Mouse (Mus musculus): ENCODE results near the gene Rce1. TPM values are rescaled to one million over a fixed set of nuclear protein-coding genes. Genes with fewer than 3 reads are reported as not detected.

Rce1 gene
- 86.0 and 90.7 TPM in 2 replicates for polyA plus RNA-seq (2012; rRNA removed)

DNA sequence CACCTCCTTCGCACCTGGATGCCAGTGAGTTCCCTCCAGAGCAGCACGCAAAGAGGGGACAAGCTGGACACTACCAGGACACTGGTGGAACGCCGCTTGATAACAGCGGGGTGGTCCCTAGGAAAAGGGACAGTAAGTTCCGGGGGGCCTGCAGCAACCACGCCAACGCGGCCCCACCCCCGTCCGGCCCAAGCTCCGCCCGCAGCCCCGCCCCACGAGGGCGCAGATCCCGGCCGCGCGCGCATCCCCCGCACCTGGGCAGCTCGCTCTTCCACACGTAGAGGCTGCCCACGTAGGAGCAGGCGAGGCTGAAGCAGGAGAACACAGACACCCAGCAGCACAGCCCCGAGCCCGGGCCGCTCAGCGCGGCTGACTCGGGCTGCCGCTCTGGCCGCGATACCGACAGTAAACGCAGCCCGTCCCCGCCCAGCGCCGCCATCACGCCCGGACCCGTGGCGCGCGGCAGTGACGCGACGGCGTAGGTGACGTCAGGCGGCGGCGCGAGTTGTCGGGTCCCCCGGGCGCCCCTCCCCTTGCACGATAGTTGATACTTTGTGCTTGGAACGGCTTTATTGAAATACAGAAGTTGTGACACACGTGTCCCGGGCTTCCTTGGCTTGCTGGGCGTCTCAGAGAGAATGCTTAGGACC lies at the start of gene Rce1:
Rce1 (minus strand) TSS at position 463 of the 650 bp plus-strand sequence.
- no peak for DNase-seq (ENCODE audit: low read depth)

DNA sequence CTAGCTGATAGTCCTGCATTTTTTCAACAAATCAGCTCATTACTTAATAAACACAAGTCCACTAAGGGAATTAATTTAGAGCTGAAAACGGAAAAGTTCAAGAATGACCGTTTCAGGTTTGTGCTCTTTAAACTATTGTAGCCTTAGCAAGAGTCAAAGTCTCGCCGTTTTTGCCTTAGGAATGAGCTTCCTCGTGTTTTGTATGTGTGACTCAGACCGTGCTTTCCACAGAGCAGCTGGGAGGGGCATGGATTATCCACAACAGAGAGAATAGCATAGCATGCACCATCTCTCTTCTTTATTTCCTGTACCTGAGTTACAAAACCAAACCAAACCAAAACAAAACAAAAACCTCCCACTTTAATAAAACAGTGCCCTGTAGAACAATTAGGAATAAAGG lies 47.0 kb upstream of the Rce1 start:
- DNase-seq (ENCODE audit: low read depth) = no peak

DNA sequence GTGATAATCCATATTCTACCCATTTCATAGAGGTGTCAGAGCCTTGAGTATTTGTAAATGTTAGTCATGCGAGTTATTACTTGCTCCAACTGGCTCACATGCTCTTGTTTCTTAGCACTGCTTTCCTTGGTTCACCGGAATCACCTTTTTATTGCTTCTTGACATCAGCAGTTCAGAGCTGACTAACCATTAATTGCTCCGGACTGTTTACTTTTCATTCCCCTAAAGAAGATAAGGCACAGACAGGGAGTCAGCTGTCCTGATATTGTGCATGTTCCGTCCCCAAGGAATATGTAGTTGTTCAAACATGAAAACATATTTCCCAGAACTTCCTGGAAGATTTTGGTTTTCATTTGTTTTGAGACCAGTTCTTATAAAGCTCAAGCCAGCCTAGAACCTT lies 45.3 kb upstream of the Rce1 start:
- DNase-seq (ENCODE audit: low read depth) = no peak

DNA sequence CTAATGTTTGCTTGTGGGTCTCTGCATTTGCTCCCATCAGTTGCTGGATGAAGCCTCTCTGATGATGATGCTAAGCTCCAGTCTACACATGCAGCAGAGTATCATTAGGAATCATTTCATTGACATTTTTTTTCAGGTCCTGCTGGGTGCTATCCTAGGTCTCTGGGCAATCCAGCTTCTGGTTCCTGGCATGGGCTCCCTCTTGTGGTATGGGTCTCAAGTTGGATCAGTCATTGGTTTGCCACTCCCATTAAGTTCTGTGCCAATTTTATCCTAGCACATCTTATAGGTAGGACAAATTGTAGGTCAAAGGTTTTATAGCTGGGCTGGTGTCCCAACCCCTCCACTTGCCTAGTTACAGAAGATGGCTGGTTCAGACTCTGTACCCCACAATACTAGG lies 41.4 kb upstream of the Rce1 start:
- no peak for DNase-seq (ENCODE audit: low read depth)

DNA sequence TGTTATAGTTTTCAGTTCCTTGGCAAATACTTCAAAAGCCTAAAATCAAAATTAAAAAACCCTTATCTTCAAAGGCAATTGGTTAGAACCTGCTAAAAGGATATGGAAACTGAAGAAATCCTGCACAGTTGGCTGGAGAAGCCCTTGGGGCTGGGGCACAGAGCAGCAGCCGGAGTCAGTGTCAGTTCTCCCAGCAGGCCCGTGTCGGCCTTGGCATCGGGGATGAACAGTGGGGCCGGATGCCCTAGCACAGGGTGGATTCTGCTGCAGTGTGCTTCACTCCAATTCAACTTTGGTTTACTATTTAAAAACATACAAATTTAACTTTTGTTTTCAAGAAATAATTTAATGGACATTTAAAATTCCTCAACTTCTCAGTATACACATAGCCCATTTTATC lies 32.7 kb upstream of the Rce1 start:
- DNase-seq (ENCODE audit: low read depth) = no peak

DNA sequence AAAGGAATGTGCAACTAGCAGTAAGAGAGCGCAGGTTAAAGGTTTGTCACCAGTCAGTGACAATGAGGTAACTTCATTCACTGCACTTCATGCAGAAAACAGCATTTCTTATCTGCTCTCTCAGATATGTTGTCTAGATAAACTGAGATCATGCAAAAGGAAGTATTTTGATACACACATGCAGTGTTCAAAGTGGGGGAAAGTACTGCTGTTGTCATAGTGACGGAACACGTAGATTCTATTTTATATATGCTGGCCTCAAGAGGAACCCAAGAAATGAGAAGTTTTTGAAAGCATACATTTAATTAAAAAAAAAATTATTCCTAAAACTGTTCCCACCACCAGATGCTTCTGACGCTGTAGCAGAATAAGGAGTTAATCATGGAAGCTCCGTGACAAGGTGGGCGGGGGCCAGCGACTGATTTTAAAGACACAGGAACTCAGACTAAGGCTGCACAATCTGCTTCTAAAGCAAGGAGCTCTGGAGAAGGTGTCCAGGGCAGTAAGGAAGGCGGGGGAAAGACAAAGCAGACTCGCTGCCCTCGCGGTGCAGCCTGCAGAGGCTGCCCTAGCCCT lies 21.6 kb upstream of the Rce1 start:
- DNase-seq (ENCODE audit: low read depth) = no peak

DNA sequence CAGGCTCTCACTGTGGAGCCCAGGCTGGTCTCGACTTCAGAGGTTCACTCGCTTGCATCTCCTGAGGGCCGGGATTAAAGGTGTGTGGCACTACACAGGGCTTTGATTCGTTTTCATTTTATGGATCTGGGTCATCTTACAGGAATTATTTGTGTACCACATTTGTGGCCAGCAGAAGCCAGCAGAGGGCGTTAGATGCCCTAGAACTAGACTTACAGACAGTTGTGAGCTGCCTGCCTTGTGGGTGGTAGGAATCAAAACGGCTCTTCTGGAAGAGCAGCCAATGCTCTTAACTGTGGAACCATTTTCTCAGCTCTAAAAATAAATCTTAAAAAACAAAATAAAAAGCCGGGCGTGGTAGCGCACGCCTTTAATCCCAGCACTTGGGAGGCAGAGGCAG lies 18.8 kb upstream of the Rce1 start:
- DNase-seq (ENCODE audit: low read depth) = no peak

DNA sequence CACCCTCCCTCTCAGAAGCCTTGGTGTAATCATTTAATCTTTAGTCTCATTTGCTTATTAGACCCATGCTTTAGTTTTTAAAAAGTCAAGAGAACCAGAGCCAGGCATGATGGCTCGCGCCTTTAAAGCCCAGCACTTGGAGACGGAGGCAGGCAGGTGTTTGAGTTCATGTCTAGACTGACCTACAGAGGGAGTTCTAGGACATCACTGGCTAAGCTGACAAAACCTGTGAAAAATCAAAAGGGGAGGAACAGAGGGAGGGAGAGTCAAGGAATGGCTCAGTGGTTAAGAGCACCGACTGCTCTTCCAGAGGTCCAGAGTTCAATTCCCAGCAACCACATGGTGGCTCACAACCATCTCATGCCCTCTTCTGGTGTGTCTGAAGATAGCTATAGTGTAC lies 10.5 kb upstream of the Rce1 start:
- DNase-seq (ENCODE audit: low read depth) = no peak

DNA sequence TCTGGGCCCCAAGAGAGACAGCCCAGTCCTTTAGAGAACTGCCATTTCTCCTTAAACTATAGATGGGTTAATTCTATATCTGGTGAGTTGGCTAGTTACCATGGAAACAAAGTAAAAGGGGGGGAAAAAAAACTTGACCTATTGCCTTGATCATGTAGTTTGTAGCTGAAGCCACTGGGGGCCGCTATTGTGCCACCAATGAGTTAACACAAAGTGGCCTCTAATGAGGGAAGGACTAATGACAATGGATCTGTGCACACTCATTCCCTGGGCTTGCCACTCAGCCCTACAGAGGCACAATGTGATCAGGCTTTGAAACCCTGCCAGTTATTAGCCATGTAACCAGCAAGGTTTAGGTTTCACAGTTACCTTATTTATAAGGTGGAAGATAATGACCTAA lies 3.4 kb upstream of the Rce1 start:
- DNase-seq (ENCODE audit: low read depth) = no peak

DNA sequence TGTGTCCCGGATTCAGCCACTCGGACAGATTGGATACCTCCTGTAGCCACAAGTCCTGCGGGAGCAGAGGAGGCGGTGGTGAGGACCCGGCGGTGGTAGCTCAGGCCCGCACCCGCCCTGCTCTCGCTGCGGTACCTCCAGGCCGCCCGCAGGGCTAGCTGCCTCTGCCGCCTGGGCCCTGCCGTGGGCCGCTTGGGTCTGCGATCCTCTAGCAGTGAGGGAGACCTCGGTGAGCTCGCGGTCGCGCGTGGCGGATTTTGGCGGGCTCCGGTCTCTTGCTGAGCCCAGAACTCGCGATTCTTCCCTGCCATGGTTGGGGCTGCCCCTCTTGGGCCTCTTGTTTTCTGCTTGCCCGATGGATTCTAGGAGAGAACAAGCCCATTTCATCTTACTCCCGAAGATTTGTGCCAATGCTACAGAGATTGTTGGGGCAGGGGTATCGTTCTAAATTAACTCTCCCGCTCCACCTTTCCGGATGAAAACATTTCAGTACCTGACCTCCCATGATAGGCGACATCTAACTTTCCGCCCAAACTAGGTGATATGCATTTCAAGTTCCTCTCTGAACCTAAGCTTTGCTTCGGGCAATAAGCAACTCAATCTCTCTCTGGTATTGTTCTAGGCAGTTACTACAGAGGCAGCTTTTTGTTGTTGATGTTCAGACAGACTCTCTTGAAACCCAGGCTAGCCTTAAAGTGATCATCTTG lies 541 bp upstream of the Rce1 start:
- DNase-seq (ENCODE audit: low read depth) = no peak

DNA sequence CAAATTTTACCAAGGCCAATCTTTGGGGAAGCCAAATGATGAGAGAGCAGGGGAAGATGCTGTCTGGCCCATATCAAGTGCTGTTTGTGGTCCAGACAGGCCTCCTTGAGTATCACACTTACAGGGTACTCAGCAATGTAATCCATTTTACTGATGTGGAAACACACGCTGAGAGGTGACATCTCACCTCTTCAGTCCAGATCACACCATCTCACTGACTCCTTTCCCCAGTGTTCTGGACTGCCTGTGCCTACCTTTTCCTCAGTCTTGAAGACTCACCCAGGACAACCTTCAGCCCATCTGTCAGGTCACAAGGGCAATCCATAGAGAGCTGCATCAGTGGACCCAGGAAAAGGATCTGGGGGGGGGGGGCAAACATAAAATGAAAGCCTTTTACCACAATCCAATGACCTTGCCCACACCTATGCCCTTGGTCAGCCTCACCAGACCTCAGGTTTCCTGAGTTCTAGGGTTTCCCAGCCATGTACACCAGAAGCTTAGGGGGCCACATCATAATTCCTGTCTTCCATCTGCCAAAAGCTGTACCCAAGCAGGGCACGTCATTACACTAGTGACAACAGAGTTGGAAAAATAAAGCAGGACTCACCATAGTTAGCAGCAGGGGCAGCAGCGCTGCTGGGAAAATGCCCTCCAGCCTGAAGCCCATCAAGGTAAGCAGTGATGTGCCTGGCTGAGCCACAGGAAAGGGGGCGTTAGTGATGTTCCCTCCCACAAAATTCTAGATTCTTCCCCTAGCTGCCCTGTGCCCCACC lies 849 bp downstream of the Rce1 start:
- no peak for DNase-seq (ENCODE audit: low read depth)

DNA sequence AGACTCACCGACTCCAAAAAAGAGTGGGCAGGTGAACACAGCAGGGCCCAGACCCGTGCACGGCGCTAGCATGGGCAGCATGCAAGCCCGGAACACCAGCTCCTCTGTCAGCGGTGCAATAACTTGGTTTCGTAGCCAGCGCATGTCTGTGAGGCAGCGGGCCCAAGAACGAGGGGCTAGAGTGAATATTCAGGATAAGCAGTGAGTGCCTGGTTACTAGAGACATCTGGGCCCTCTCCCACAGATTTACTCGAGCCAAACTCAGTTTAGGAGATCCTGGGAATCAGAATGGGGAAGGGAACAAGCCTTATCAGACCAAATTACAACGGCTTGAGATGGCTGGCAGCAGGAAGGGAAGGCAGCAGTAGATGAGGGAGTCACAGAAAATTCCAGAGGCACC lies 1.4 kb downstream of the Rce1 start:
- DNase-seq (ENCODE audit: low read depth) = no peak

DNA sequence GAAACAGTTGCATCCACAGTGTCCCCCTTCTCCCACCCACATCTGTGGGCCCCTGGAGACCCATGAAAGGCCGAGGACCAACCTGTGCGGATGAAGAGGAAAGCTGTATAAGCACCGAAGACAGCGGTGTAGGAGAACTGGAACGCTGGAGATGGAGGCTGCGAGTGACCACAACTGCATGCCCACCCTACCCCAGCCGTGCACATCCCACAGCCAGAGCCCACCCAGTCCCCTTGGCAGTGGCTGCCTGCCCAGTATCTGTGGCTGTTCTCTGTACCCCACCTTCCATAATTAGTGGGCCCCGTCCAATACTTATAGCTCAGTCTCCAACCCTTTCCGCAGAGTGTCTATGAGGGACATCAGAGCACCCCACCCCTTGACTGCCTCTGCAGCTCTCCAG lies 2.0 kb downstream of the Rce1 start:
- no peak for DNase-seq (ENCODE audit: low read depth)

DNA sequence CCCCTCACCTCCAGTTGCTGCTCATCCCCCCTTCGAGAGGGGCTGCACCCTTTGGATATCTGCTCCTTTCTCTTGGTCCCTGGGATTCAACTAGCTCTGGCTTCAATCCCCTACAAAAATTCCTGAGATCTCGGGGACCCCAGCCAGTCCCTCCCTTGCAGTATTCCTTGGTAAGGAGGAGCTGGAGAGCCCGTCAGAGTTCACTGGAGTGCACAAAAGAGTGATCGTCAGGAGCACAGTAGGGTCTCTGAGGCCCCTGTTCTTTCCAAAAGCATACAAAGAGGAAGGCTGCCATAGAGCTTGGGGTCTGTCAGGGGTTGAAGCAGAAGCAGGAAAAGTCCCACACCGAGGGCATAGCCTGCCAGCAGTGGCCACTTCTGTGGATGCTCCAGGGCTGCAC lies 2.7 kb downstream of the Rce1 start:
- no peak for DNase-seq (ENCODE audit: low read depth)

DNA sequence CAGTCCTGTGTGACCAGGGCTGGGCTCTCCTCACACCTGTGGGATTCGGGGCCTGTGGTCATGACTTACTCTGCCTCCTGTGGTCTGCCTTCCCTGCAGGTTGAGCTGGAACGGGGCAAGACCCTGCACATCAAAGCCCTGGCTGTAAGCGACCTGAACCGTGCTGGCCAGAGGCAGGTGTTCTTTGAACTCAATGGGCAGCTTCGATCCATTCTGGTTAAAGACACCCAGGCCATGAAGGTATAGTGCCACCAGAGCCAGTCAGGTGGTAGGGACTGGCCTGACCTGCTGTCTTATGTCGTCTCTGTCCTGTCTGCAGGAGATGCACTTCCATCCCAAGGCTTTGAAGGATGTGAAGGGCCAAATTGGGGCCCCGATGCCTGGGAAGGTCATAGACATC lies 4.7 kb downstream of the Rce1 start:
- no peak for DNase-seq (ENCODE audit: low read depth)

DNA sequence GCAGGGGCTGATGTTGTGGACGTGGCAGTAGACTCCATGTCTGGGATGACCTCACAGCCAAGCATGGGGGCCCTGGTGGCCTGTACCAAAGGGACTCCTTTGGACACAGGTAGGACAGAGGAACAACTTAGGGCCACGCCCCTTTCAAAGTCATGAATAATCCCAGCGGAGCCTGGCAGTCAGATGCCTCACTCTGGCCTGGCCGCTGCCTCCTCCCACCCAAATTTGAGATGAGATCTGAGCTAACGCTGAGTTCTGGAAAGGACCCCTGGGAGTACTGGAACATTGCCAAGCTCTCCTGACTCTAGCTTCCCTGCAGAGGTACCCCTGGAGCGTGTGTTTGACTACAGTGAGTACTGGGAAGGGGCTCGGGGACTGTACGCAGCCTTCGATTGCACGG lies 6.0 kb downstream of the Rce1 start:
- no peak for DNase-seq (ENCODE audit: low read depth)

DNA sequence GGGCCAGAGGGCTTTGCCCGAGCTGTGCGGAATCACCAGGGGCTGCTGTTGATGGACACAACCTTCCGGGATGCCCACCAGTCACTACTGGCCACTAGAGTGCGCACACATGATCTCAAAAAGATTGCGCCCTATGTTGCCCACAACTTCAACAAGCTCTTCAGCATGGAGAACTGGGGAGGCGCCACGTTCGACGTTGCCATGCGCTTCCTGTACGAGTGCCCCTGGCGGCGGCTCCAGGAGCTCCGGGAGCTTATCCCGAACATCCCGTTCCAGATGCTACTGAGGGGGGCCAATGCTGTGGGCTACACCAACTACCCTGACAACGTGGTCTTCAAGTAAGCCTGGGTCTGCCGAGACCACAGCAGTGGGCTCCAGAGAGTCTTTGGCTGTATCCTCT lies 7.3 kb downstream of the Rce1 start:
- DNase-seq (ENCODE audit: low read depth) = no peak

DNA sequence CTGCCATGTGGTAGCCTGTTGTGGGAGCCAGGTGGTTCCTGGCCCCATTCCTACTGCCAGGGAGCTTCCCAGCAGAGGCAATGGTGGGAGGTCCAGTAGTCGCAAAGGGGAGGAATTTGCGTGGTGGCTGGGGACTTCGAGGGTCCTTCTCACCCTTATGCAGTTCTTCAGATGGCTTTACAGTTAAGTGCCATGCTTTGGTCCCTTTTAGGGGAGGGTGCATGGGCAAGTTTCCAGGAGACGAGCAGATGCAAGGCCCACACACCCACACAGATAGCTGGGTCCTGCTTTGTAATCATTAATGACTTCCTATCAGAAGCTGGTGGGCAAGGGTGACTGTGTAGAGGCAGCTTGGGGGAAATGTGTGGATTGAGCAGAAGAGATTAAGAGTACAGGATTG lies 8.9 kb downstream of the Rce1 start:
- DNase-seq (ENCODE audit: low read depth) = no peak

DNA sequence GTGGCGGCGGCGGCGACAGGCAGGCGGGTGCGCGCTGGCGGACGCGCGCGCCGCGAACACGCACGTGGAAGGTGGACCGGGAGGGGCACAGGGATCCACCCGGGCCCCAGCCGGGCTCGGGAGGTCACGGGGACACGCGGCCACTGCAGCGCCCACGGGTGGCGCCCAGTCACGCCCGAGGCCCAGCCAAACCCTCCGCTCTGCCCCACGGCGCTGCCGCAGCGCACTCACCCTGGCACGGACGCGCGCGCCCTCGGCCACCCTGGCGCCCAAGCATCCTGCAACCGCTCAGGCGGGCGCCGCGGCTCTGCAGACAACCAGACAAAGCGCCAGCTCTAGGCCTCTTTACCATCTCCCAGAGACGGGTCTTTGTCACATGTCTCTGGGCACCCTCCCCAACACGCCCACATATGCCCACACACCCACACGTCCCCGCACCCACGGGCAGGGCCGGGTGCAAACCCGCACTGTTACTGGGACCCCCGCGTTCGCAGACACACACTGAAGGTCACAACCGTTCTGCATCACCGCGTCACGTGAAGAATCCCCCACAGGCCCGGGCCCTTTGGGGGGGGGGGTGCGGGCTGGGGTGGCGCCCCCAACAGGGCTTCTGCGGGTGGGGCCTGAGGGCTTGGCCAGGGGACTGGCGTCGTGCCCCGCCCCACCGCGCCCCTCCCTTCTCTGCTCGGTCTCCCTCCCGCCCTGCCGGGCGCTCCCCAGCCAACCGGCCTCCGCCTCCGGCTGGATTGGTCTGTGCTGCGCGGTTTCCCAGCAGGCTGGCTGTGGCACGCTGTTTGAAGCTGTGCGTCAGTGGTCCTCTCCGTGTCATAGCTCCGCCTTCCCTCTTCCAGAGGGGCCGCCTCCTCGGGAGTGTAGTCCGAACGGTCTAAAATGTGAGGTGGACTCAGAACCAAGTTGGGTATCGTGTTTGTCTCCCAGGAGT lies 10.0 kb downstream of the Rce1 start, which contains the start of gene Lrfn4:
Lrfn4 (minus strand) TSS at position 517 of the 943 bp plus-strand sequence.
- DNase-seq (ENCODE audit: low read depth) = no peak

DNA sequence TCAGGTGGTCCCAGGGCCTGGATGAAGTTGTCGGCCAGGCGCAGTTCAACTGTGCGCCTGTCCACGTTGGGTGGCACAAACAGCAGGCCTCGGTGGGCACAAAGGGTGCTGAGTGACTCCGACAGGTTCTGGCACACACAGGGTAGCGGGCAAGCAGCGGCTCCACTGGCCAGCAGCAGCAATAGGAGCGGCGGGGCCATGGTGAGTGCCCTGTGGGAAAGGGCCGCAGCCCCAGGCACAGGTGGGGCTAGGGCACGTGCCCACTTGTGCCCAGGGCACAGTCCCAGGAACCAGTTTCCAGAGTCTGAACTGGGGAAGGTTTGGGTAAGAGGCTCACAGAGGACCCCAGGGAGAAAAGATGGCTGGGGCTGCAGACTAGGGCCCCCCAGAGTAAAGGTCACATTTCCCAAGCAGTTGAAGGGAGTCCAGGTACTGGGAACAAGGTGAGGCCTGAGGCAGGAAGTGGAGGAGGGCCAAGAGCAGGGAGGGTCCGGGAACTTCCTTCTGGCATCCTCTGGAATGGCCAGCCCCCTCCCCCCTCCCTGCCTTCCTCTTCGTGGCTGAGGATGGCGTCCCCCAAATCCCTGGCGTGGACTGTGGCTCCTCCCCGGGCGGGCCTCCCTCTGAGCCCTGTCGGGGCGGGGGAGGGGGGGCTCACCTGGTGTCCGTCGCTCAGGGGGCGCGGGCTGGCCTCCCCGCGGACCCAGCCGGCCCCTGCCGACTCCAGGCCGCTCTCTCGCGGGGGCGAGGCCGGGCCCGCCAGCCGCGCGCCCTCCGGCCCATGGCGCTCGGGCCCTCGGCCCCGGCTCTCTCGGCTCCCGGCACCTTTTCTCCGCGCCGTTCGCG lies 10.9 kb downstream of the Rce1 start:
- DNase-seq (ENCODE audit: low read depth) = no peak
